Mouse (Mus musculus) heart, postnatal 14 days (tissue): ENCODE data around the gene Rc3h1. TPM values are rescaled to one million over a fixed set of nuclear protein-coding genes. Genes with fewer than 3 reads are reported as not detected.
"Not testable (repeated sequence)": the region's sequence is repeated elsewhere in the genome, so short reads cannot be mapped to it uniquely, and the experiment has no call there.

Experiments
- DNase-seq, 2 experiments: peaks; one replicate each; pipeline ENCODE4 v3.0.0; 2021 to 2022
- intact Hi-C: fragments of 180-260 bp; cut with DNase I; formaldehyde crosslinking; loops from one replicate; pipeline ENCODE4 v1.15.1; 2025
- long read RNA-seq, 2 experiments: library from polyadenylated mRNA; stranded (forward); transcript quantifications; one replicate each; pipeline ENCODE4 v2.0.0; 2021
- total RNA-seq, 2 experiments: library from RNA; stranded (reverse); gene quantifications; 2 replicates each; pipeline ENCODE4 v1.2.3; 2021

Rc3h1 gene
- total RNA-seq: 10 to 100 TPM; 48.0 to 48.5 TPM
- long read RNA-seq, experiment 1, full-length matches to known transcripts: 1 of 7 reads
- long read RNA-seq, experiment 1, partial matches to known transcripts: 0 of 7 reads
- long read RNA-seq, experiment 1, other reads (novel, unspliced or antisense): 6 of 7 reads
- long read RNA-seq, experiment 2, full-length matches to known transcripts: 2 of 8 reads
- long read RNA-seq, experiment 2, partial matches to known transcripts: 0 of 8 reads
- long read RNA-seq, experiment 2, other reads (novel, unspliced or antisense): 6 of 8 reads

GRCm38 (mm10) chr1:160906057-160906557, at the start of gene Rc3h1:
Gene Rc3h1, plus strand, starts transcription at chr1:160906418.
- peak; percentile 99 to 100 for DNase-seq
- intact Hi-C loops: loop anchor here (5.0 kb wide), 1 partner anchor 114 kb away; the partner anchor contains the start of gene Rabgap1l

DNA sequence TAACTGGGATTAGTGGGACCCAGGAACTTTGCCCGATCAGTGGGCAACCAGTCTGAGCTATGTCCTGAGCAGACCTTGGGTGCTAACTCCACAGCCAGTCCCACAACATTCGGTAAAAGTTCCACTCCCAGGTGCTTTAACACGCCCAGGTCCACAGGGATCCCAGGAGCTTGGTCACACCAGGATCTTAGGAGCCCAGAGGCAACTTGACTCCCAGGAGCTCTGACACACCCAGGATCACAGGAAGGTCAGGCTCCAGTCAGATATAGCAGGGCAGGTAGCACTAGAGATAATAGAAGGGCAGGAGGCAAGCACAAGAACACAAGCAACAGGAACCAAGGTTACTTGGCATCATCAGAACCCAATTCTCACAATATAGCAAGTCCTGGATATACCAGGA, 48.1 kb upstream of the Rc3h1 start:
- no peak for DNase-seq
- intact Hi-C loops: loop anchor here (5.0 to 10.0 kb wide), 2 partner anchors 74 to 453 kb away; no protein-coding TSS in a partner anchor

GRCm38 (mm10) chr1:160859874-160860273, 46.3 kb upstream of the Rc3h1 start:
- intact Hi-C loops: loop anchor here (5.0 to 10.0 kb wide), 3 partner anchors 72 to 455 kb away; no protein-coding TSS in a partner anchor
- not testable (repeated sequence) for DNase-seq

- DNase-seq: no peak
- intact Hi-C loops: loop anchor here (5.0 kb wide), 1 partner anchor 119 kb away; no protein-coding TSS in a partner anchor
Measured at GRCm38 (mm10) chr1:160861142-160861541, 45.1 kb upstream of the Rc3h1 start.

DNA sequence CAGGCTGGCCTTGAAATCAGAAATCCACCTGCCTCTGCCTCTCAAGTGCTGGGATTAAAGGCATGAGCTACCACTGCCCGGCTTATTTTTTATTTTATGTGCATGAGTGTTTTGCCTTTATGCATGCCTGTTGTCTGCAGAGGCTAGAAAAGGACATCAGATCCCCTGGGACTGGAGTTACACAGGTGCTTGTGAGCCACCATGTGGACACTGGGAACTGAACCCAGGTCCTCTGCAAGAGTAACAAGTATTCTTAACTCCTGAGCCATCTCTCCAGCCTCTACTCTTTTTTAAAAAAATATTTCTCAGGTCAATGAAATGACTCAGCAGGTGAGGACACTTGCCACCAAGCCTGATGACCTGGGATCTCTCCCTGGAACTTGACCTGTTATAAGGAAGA, 44.6 kb upstream of the Rc3h1 start:
- intact Hi-C loops: loop anchor here (5.0 kb wide), 1 partner anchor 119 kb away; no protein-coding TSS in a partner anchor
- no peak for DNase-seq

DNA sequence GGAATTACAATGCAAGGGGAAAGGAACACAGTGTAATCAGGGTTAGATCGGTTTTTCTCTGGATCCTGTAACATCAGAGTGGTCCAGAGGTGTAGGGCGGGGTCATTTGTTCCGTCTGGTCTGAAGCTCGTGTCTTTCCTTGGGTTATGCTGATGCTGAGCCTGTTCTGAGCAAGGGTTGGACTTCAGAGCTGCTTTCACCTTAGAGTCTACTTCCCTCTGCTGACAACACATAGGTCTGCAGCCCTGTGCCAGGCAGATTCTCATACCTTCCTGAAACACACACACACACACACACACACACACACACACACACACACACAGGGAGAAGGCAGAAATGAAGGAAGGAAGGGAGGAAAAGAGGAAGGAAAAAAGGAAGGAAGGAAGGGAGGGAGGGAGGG, 43.2 kb upstream of the Rc3h1 start:
- peak; percentile 4 to 21 for DNase-seq
- intact Hi-C loops: loop anchor here (5.0 kb wide), 1 partner anchor 121 kb away; no protein-coding TSS in a partner anchor

- no peak for DNase-seq
- intact Hi-C loops: no loop called here
Measured at GRCm38 (mm10) chr1:160874757-160875156, 31.5 kb upstream of the Rc3h1 start.

DNA sequence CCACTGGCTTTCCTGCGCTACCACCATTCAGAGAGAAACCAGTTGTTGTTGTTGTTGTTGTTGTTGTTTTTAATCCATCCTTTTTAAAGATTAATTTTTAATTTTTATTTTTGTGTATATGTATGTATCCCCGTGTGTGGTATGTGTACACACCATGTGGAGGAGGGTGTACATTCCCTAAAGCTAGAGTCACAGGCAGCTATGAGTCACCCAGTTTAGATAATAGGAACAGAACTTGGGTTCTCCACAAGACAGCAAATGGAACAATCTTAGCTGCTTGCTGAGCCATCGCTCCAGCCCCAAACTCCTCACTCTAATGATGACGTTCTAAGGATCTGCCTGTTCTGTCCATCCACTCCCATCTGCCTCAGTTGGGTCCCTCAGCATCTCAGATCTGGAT, 29.2 kb upstream of the Rc3h1 start:
- no peak for DNase-seq
- intact Hi-C loops: no loop called here

GRCm38 (mm10) chr1:160878485-160878884, 27.7 kb upstream of the Rc3h1 start:
- no peak for DNase-seq
- intact Hi-C loops: no loop called here

DNA sequence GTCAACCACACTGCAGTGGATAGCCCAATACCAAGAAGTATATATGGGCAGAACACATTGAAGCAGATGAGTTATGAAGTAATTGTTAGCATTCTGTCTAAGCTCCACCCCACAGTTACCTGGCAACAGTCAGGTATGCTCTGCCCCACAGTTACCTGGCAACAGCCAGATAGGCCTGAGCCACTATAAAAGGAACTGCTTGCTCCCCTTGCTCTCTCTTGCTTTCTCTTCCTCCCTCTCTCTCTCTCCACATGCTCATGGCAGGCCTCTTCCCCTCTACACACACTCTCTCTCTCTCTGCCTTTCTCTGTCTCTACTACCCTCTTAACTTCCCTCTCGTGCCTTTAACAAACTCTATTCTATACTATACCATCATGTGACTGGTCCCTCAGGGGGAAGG, 24.8 kb upstream of the Rc3h1 start:
- intact Hi-C loops, DNase-seq: not testable (repeated sequence)

DNA sequence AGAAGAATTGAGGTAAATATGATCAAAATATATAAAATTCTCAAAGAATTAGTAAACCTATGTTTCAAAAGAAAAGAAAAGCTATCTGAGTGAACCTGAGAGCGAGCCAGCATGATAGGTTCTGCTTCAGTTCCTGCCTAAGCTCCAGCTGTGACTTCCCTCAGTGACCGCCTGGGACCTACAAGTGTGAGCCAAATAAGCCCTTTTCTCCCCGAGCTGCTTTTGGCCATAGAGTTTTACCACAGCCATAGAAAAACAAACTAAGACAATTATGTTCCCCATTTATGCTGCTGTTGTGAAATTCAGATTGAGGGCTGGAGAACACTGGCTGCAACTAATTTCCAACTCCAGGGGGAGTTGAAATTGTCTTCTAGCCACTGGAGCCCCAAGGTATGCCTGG, 24.2 kb upstream of the Rc3h1 start:
- intact Hi-C loops: no loop called here
- no peak for DNase-seq

DNA sequence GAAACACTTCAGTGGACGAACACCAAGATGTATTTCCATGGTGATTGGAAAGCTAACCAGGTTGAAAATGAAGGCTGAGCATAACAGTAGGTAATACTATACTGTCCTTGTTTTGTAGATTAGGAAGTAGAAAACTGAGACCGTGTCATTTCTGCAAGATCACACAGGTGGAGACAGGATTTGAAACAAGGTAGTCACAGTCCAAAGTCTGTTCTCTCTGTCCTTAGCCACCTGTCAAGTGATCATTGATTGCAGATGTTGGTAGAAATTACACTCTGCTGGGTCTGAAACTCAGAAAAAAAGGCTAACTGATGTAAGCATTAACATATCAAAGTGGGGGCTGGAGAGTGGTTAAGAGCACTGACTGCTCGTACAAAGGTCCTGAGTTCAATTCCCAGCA, 21.9 kb upstream of the Rc3h1 start:
- DNase-seq: no peak
- intact Hi-C loops: no loop called here

DNA sequence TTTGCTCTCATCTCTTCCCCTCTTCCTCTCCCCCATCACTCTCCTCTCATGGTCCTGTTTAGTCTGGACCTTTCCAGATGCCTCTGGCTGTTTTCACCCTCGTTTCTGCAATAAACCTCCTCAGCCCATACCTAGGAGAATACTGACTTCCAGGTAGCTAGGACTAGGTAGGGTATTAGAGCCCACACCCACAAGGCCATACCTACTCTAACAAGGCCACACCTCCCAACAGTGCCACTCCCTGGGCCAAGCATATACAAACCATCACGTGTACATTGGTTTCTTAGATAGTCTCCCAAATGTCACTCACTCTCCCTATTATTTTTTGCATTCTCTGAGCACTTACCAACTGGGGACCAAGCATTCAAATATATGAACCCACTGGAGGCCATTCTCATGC, 21.2 kb upstream of the Rc3h1 start:
- DNase-seq: no peak
- intact Hi-C loops: no loop called here

- DNase-seq: no peak
- intact Hi-C loops: loop anchor here (5.0 kb wide), 1 partner anchor 33 kb away; no protein-coding TSS in a partner anchor
Measured at GRCm38 (mm10) chr1:160899701-160900100, 6.5 kb upstream of the Rc3h1 start.

GRCm38 (mm10) chr1:160904047-160904446, 2.2 kb upstream of the Rc3h1 start:
- DNase-seq: no peak
- intact Hi-C loops: no loop called here

- DNase-seq: peak; percentile 61 to 68
- intact Hi-C loops: loop anchor here (5.0 kb wide), 1 partner anchor 115 kb away; the partner anchor contains the start of gene Rabgap1l
Measured at GRCm38 (mm10) chr1:160906558-160907481, 602 bp downstream of the Rc3h1 start.

DNA sequence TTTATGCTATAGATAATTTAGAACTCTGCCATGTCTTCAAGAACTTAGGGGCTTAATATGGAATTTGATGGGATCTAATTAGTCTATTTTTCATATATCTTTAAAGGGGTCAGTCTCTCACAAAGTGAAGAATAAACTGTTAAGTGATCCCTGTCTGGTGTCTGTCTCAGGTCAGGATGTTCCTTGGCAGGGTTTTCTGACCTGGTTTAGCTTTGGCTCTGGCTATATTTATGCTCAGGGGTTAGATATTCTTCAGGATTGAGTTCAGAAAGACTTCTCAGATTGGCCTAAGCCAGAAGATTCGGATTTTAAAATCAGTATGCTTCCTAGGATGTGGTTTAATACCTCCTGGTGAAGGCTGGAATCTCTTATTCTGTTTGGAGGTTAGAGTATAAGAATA, 4.0 kb downstream of the Rc3h1 start:
- intact Hi-C loops: no loop called here
- no peak for DNase-seq

- intact Hi-C loops: no loop called here
- DNase-seq: no peak
Measured at GRCm38 (mm10) chr1:160910812-160911211, 4.6 kb downstream of the Rc3h1 start.

- no peak for DNase-seq
- intact Hi-C loops: no loop called here
Measured at GRCm38 (mm10) chr1:160919383-160919782, 13.2 kb downstream of the Rc3h1 start.

GRCm38 (mm10) chr1:160921938-160922337, 15.7 kb downstream of the Rc3h1 start:
- intact Hi-C loops: no loop called here
- DNase-seq: no peak

DNA sequence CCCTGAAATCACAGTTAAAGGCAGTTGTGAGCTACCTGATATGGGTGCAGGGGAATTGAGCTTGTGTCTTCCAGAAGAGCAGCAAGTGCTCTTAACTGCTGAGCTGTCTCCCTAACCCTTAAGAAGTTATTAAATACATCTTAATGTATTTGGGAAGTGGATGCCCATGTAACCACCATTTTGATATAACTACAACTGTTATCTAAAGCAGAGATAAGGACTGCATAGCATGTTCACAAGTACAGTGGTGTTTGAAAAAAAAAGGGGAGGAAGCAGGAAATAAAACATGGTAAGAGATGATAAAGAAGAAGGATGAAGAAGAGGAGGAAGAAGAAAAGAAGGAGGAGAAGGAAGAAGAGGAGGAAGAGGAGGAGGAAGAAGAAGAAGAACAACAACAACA, 25.1 kb downstream of the Rc3h1 start:
- no peak for DNase-seq
- intact Hi-C loops: loop anchor here (5.0 to 10.0 kb wide), 3 partner anchors 34 to 527 kb away; no protein-coding TSS in a partner anchor
